Mouse (Mus musculus) lung, postnatal 0 days (tissue): ENCODE data around the gene Wrnip1. TPM values are rescaled to one million over a fixed set of nuclear protein-coding genes. Genes with fewer than 3 reads are reported as not detected.

Experiments
- ATAC-seq: fragments of 200-750 bp; cut with Nextera tagmentation; 2 replicates; pipeline ENCODE4 v1.8.0; 2017; ENCODE audit warnings: moderate library complexity
- DNase-seq: peaks from one replicate; pipeline ENCODE4 v3.0.0-alpha.2; 2016; ENCODE audit warnings: low spot score
- H3K27ac ChIP-seq: fragments of 300-500 bp; sonication (generic); 2 replicates; pipeline ENCODE4 v1.5.1; 2014; ENCODE audit warnings: antibody characterized with exemption, mild to moderate bottlenecking, low read length, mixed read lengths
- H3K27me3 ChIP-seq: fragments of 300-500 bp; sonication (generic); replicated peaks from 2 replicates; pipeline ENCODE4 v1.6.1; 2014; ENCODE audit warnings: low read length, mixed read lengths; ENCODE audit not compliant: insufficient read depth
- H3K36me3 ChIP-seq: fragments of 300-500 bp; sonication (generic); 2 replicates; pipeline ENCODE4 v1.6.1; 2014; ENCODE audit warnings: low read length, mixed read lengths; ENCODE audit not compliant: insufficient read depth
- H3K4me1 ChIP-seq: fragments of 300-500 bp; sonication (generic); 2 replicates; pipeline ENCODE4 v1.6.1; 2014; ENCODE audit warnings: antibody characterized with exemption, low read depth, low read length, mixed read lengths; ENCODE audit not compliant: insufficient read depth
- H3K4me2 ChIP-seq: fragments of 300-500 bp; sonication (generic); replicated peaks from 2 replicates; pipeline ENCODE4 v1.6.1; 2014; ENCODE audit warnings: low read depth, mild to moderate bottlenecking, low read length, moderate library complexity, mixed read lengths
- H3K4me3 ChIP-seq: fragments of 300-500 bp; sonication (generic); 2 replicates; pipeline ENCODE4 v1.5.1; 2014; ENCODE audit warnings: low read depth, low read length
- H3K9ac ChIP-seq: fragments of 300-500 bp; sonication (generic); replicated peaks from 2 replicates; pipeline ENCODE4 v1.6.1; 2014; ENCODE audit warnings: low read depth, mild to moderate bottlenecking
- H3K9me3 ChIP-seq: fragments of 300-500 bp; sonication (generic); 2 replicates; pipeline ENCODE4 v1.6.1; 2016; ENCODE audit warnings: low read length, mixed read lengths
- CTCF ChIP-seq: IDR thresholded peaks from 2 replicates; pipeline ENCODE4 v1.5.1; 2016; ENCODE audit warnings: antibody characterized with exemption, mild to moderate bottlenecking
- EP300 ChIP-seq: IDR thresholded peaks from 2 replicates; pipeline ENCODE4 v1.6.1; 2016; ENCODE audit warnings: antibody characterized with exemption, mild to moderate bottlenecking, control low read depth
- WGBS: fragments of 180-500 bp; shearing (Covaris S2); extraction: QIAGEN DNeasy Blood & Tissue Kit; methylation state at CpG from one replicate; pipeline ENCODE4 v1.1.7; 2014; 5-methylcytosine and 5-hydroxymethylcytosine counted together
- polyA plus RNA-seq: library from polyadenylated mRNA; unstranded; fragments of >200 nt; fragmentation: Nextera tagmentation; extraction: Ambion mirVana; gene quantifications from 2 replicates; pipeline ENCODE4 v1.2.1, GENCODE M21; 2015

Gene Wrnip1
- polyA plus RNA-seq, 1 experiment from 2014 or later, result 16.3 TPM

DNA sequence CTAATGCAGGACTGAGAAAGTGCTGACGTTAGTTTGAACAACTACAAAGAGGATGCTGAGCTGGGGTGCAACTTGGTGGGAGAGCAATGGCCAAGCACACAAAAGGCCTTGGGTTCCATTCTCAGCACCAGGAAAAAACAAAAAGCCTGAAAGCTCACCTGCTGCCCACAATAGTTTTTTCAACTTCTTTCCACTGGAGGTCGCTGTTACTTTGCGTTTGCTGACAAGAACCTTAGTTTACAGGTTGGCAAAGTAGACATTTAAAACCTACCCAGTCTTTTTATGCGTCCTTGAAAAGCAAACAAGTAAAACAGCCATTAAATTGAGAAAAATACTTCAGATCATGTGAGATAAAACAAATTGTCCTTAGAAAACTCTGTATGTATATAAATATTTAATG, 33.7 kb upstream of the Wrnip1 start:
- WGBS, result 12% methylated on average over 4 of the region's 4 CpGs
- no peaks in the 10 kb centered on the region for H3K4me1 ChIP-seq

DNA sequence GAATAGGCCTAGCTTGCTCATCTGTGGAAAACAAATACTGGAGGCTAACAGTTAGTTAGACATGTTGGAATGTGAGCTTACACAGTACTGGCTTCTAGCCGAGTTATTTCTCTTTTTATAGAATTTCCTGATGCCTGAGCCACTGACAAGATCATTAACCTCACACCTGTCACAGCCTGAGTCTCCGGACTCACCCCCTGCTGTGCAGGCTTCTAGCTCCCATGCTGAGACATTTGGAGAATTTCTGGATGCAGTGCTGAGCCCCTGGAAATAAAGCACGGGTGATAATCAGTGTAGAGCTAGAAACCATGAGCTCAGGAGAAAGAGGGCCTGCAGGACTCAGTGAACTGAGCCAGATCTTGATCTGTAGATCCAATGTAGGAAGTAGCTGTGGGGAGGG, 31.9 kb upstream of the Wrnip1 start:
- no peaks in the 10 kb centered on the region for H3K27me3 ChIP-seq
- ATAC-seq, result no peak

More for the DNA sequence above, 33.7 kb upstream of the Wrnip1 start:
- H3K36me3 ChIP-seq, result no peaks in the 10 kb centered on the region
- DNase-seq (peak; percentile 56), ATAC-seq (no peak)
- peak; percentile 66 for TF ChIP-seq CTCF
- no peak for TF ChIP-seq EP300
- H3K9me3 ChIP-seq, result no peaks in the 10 kb centered on the region
- H3K27ac ChIP-seq, result no peak overlapping the region
- no peak overlapping the region for H3K4me2 ChIP-seq
- H3K4me3 ChIP-seq, result no peak overlapping the region
- no peak overlapping the region for H3K9ac ChIP-seq
- no peaks in the 10 kb centered on the region for H3K27me3 ChIP-seq

DNA sequence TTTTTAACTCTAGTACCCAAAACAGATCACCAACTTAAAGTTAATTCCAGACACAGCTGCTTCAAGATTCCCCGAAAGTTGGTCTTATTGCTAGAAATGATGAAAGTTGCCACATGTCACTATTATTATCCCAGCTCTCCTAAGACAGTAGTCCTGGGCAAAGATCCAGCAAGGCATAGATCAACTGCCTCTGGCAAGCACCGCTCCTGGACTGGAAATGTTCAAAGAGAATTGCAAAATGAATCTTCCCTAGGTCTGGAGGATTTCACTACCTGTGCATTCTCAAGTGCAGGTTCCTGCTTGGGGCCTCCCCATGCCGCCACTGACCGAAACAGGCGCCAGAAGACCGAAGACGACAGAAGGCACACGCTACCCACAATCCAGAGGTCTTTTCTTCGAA, 25.9 kb upstream of the Wrnip1 start:
- Histone ChIP-seq H3K4me1 (no peaks in the 10 kb centered on the region), H3K9me3 (no peaks in the 10 kb centered on the region), H3K27me3 (no peaks in the 10 kb centered on the region), H3K4me2 (no peak overlapping the region), H3K9ac (no peak overlapping the region), H3K4me3 (no peak overlapping the region), H3K27ac (no peak overlapping the region), H3K36me3 (no peaks in the 10 kb centered on the region)
- TF ChIP-seq EP300 (no peak), CTCF (no peak)
- ATAC-seq (no peak), DNase-seq (peak; percentile 16)
- WGBS, result 87% methylated on average over 9 of the region's 9 CpGs

More for the DNA sequence above, 31.9 kb upstream of the Wrnip1 start:
- no peak overlapping the region for H3K9ac ChIP-seq
- H3K4me1 ChIP-seq, result no peaks in the 10 kb centered on the region
- TF ChIP-seq EP300 (no peak), CTCF (no peak)
- 17% methylated on average over 3 of the region's 3 CpGs for WGBS
- no peak for DNase-seq
- no peak overlapping the region for H3K27ac ChIP-seq
- no peak overlapping the region for H3K4me2 ChIP-seq
- no peaks in the 10 kb centered on the region for H3K9me3 ChIP-seq
- no peak overlapping the region for H3K4me3 ChIP-seq
- H3K36me3 ChIP-seq, result no peaks in the 10 kb centered on the region

DNA sequence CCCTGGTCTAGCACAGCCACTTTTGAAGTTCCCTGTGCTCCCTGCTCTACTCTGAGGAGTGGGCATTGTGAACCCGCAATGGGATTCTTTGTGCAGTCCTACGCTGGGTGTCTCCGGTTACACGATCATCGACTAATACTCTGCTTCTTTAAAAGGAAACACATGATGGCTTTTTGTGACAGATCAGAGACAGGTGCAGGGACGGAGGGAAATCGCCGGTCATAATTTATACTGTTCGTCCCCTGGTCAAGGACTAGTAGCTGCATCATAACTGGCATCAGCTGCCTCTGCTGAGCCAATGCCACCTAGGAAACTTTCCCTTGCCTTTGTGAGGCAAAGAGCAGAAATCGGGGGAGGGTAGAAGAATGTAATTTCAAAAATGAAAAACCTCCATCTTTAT, 25.5 kb upstream of the Wrnip1 start:
- Histone ChIP-seq H3K9me3 (no peaks in the 10 kb centered on the region), H3K27me3 (no peaks in the 10 kb centered on the region), H3K4me1 (no peaks in the 10 kb centered on the region), H3K4me2 (no peak overlapping the region), H3K4me3 (no peak overlapping the region), H3K9ac (no peak overlapping the region), H3K36me3 (no peaks in the 10 kb centered on the region), H3K27ac (no peak overlapping the region)
- ATAC-seq (no peak), DNase-seq (no peak)
- TF ChIP-seq CTCF (no peak), EP300 (no peak)
- WGBS, result 90% methylated on average over 10 of the region's 10 CpGs

DNA sequence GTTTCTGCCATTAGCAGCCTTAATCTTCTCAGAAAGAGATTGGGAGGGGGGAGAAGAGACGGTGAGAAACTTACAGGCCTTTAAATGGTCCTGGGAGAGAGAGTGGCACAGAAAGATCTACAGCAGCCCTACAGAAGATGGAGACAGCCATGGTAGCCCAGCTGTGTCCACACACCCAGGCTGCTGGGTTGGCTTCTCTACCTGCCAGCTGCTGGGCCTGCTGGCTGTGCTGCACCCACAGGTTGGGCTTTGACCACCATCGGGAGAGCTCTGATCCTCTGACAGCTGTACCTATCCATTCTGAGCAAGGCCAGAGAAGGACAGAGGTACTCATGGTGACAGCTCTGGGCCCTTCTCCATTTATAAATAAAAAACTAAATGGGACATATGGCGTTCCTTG, 23.0 kb upstream of the Wrnip1 start:
- Histone ChIP-seq H3K4me1 (no peaks in the 10 kb centered on the region), H3K27ac (no peak overlapping the region), H3K4me2 (no peak overlapping the region), H3K9me3 (no peaks in the 10 kb centered on the region), H3K36me3 (no peaks in the 10 kb centered on the region), H3K9ac (no peak overlapping the region), H3K4me3 (no peak overlapping the region), H3K27me3 (no peaks in the 10 kb centered on the region)
- DNase-seq, result no peak
- 61% methylated on average over 3 of the region's 3 CpGs for WGBS
- no peak for ATAC-seq
- no peak for TF ChIP-seq EP300
- TF ChIP-seq CTCF, result no peak

DNA sequence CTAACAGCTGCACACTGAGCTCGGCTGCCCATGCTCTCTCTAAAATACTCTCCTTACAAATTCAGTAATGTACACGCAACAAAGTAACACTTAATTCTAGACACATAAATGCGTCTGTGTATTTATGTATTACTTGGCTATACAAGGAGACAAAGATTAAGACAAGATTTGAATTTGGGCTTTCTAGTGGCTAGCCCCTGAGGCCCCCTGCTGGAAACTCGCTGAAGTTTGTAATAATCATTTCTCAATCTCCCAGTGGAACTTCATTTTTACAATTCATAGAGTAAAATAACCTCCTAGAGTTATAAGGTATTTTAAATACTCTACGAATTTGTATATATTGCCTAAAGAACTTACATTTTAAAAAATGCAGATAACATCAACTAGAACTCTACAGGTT, 18.8 kb upstream of the Wrnip1 start:
- WGBS, result 37% methylated on average over 5 of the region's 5 CpGs
- Histone ChIP-seq H3K4me1 (no peaks in the 10 kb centered on the region), H3K27ac (no peak overlapping the region), H3K4me2 (no peak overlapping the region), H3K36me3 (no peaks in the 10 kb centered on the region), H3K4me3 (no peak overlapping the region), H3K9me3 (no peaks in the 10 kb centered on the region), H3K27me3 (no peaks in the 10 kb centered on the region), H3K9ac (no peak overlapping the region)
- DNase-seq (no peak), ATAC-seq (no peak)
- TF ChIP-seq EP300 (no peak), CTCF (peak; percentile 52)

DNA sequence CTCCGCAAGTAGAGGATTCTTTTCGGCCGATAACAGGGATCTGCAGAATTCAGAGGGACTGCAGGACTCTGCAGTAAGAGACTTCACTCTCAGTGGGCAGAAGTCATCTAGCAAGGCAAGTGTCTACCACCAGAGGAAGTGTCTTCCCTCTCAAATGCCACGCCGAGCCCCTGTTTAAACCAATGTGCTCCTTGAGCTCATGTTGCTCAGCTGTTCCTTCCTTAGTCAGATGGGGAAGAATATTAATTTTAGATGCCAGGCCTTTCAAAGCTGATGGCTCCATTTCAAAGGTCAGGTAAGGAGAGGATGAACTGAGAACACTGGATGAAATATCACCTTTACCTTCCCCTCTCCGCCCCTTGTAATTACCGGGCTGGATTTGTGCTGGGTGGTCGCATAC, 18.0 kb upstream of the Wrnip1 start, which contains the start of gene Mylk4:
Mylk4 (minus strand) TSS at position 139 of the 400 bp plus-strand sequence.
- 66% methylated on average over 8 of the region's 8 CpGs for WGBS
- H3K4me1 ChIP-seq, result no peaks in the 10 kb centered on the region
- H3K4me2 ChIP-seq, result no peak within 1 kb of the TSS
- no peaks in the 10 kb centered on the region for H3K36me3 ChIP-seq
- DNase-seq, result no peak
- no peaks in the 10 kb centered on the region for H3K9me3 ChIP-seq
- no peak for TF ChIP-seq CTCF
- TF ChIP-seq EP300, result no peak
- no peak within 1 kb of the TSS for H3K27ac ChIP-seq
- no peak within 1 kb of the TSS for H3K4me3 ChIP-seq
- H3K9ac ChIP-seq, result no peak within 1 kb of the TSS
- no peaks in the 10 kb centered on the region for H3K27me3 ChIP-seq
- no peak for ATAC-seq
